Mouse (Mus musculus) bone marrow macrophage, adult 2 months (primary cell): ENCODE results near the gene Nipsnap1.

Experiments used
- CTCF ChIP-seq: IDR thresholded peaks from 2 replicates; pipeline ENCODE4 v1.5.1; 2012; ENCODE audit warnings: low read depth, mild to moderate bottlenecking, low read length, moderate library complexity
- POLR2A ChIP-seq: IDR thresholded peaks from 2 replicates; pipeline ENCODE4 v1.6.1; 2012; ENCODE audit warnings: mild to moderate bottlenecking, low read depth, low read length, borderline replicate concordance

- TF ChIP-seq CTCF (no peak), POLR2A (no peak)
These were observed 25.1 kb upstream of the Nipsnap1 start for GRCm38 (mm10) chr11:4848483-4849248.
